Mouse (Mus musculus) E14TG2a.4 (cell line): ENCODE measurements around the gene Sap18b.
A peak's percentile ranks its signal among the peaks of the same experiment; 100 is the strongest.

Source experiments
- H3K27me3 ChIP-seq: 2 replicates; pipeline ENCODE4 v1.6.1; 2014; ENCODE audit warnings: low read length, control low read depth; ENCODE audit not compliant: insufficient read depth
- H3K36me3 ChIP-seq: 2 replicates; pipeline ENCODE4 v1.6.1; 2014; ENCODE audit warnings: low read length, control low read depth; ENCODE audit not compliant: insufficient read depth
- H3K4me1 ChIP-seq: replicated peaks from 2 replicates; pipeline ENCODE4 v1.6.1; 2014; ENCODE audit warnings: low read depth, low read length, control low read depth
- H3K4me3 ChIP-seq: replicated peaks from 2 replicates; pipeline ENCODE4 v1.5.1; 2014; ENCODE audit warnings: mild to moderate bottlenecking, low read length
- H3K9me3 ChIP-seq: 2 replicates; pipeline ENCODE4 v1.6.1; 2014; ENCODE audit warnings: low read length, control low read depth
- CTCF ChIP-seq: conservative IDR thresholded peaks from 2 replicates; pipeline ENCODE4 v1.5.1; 2014; ENCODE audit warnings: low read length
- NANOG ChIP-seq: IDR thresholded peaks from 2 replicates; pipeline ENCODE4 v1.6.1; 2014; ENCODE audit warnings: borderline replicate concordance, low read length, mixed read lengths
- POU5F1 ChIP-seq: IDR thresholded peaks from 2 replicates; pipeline ENCODE4 v1.6.1; 2014; ENCODE audit warnings: low read length, borderline replicate concordance

Gene Sap18b

GRCm38 (mm10) chr8:95810184-95810591, 15.0 kb upstream of the Sap18b start:
- no peak overlapping the region for H3K4me3 ChIP-seq
- no peak for TF ChIP-seq NANOG
- TF ChIP-seq CTCF = no peak
- TF ChIP-seq POU5F1 = no peak
- no peaks in the 10 kb centered on the region for H3K9me3 ChIP-seq
- H3K27me3 ChIP-seq = no peaks in the 10 kb centered on the region
- H3K4me1 ChIP-seq = peaks cover 40% of the 10 kb centered on the region
- peaks cover 11% of the 10 kb centered on the region for H3K36me3 ChIP-seq

GRCm38 (mm10) chr8:95816044-95816708, 9.0 kb upstream of the Sap18b start:
- Histone ChIP-seq H3K27me3 (no peaks in the 10 kb centered on the region), H3K4me1 (peaks cover 55% of the 10 kb centered on the region)
- no peak for TF ChIP-seq CTCF
- TF ChIP-seq NANOG = no peak
- no peak for TF ChIP-seq POU5F1

GRCm38 (mm10) chr8:95817597-95817996, 7.5 kb upstream of the Sap18b start:
- Histone ChIP-seq H3K36me3 (no peaks in the 10 kb centered on the region), H3K4me1 (peaks cover 58% of the 10 kb centered on the region), H3K9me3 (no peaks in the 10 kb centered on the region), H3K27me3 (no peaks in the 10 kb centered on the region), H3K4me3 (peak overlapping the region; percentile 54)
- TF ChIP-seq CTCF = no peak
- TF ChIP-seq POU5F1 = no peak
- TF ChIP-seq NANOG = no peak

More at GRCm38 (mm10) chr8:95816044-95816708, 9.0 kb upstream of the Sap18b start:
- H3K9me3 ChIP-seq = no peaks in the 10 kb centered on the region
- no peaks in the 10 kb centered on the region for H3K36me3 ChIP-seq
- peak overlapping the region; percentile 54; the same call in 1 of the 2 replicates for H3K4me3 ChIP-seq

- TF ChIP-seq CTCF (no peak), POU5F1 (no peak), NANOG (no peak)
- H3K36me3 ChIP-seq = no peaks in the 10 kb centered on the region
- no peaks in the 10 kb centered on the region for H3K9me3 ChIP-seq
- H3K4me3 ChIP-seq = peak overlapping the region; percentile 54
- peaks cover 61% of the 10 kb centered on the region for H3K4me1 ChIP-seq
- H3K27me3 ChIP-seq = no peaks in the 10 kb centered on the region
Observed at GRCm38 (mm10) chr8:95818211-95818610, 6.9 kb upstream of the Sap18b start.

GRCm38 (mm10) chr8:95821266-95821665, 3.9 kb upstream of the Sap18b start:
- Histone ChIP-seq H3K9me3 (no peaks in the 10 kb centered on the region), H3K36me3 (no peaks in the 10 kb centered on the region), H3K4me3 (no peak overlapping the region), H3K4me1 (peaks cover 63% of the 10 kb centered on the region), H3K27me3 (no peaks in the 10 kb centered on the region)
- TF ChIP-seq POU5F1 = no peak
- no peak for TF ChIP-seq CTCF
- TF ChIP-seq NANOG = no peak

GRCm38 (mm10) chr8:95822096-95822495, 3.0 kb upstream of the Sap18b start:
- TF ChIP-seq CTCF (no peak), POU5F1 (no peak), NANOG (no peak)
- Histone ChIP-seq H3K27me3 (no peaks in the 10 kb centered on the region), H3K9me3 (no peaks in the 10 kb centered on the region), H3K36me3 (no peaks in the 10 kb centered on the region), H3K4me3 (no peak overlapping the region), H3K4me1 (peaks cover 55% of the 10 kb centered on the region)

- Histone ChIP-seq H3K9me3 (no peaks in the 10 kb centered on the region), H3K4me1 (peaks cover 54% of the 10 kb centered on the region), H3K27me3 (no peaks in the 10 kb centered on the region), H3K4me3 (no peak overlapping the region), H3K36me3 (no peaks in the 10 kb centered on the region)
- TF ChIP-seq NANOG (no peak), POU5F1 (no peak), CTCF (no peak)
Observed at GRCm38 (mm10) chr8:95822699-95823098, 2.4 kb upstream of the Sap18b start.

- Histone ChIP-seq H3K4me1 (peaks cover 74% of the 10 kb centered on the region), H3K9me3 (no peaks in the 10 kb centered on the region), H3K36me3 (no peaks in the 10 kb centered on the region), H3K27me3 (no peaks in the 10 kb centered on the region), H3K4me3 (0 out of 2 replicates have a peak overlapping the region, but pooled peaks have one; percentile 11)
- no peak for TF ChIP-seq CTCF
- TF ChIP-seq NANOG = no peak
- no peak for TF ChIP-seq POU5F1
Observed at GRCm38 (mm10) chr8:95830144-95830543, 5.0 kb downstream of the Sap18b start.
